Mouse (Mus musculus) stomach, postnatal 0 days (tissue): ENCODE results near the gene Cd200r1.

Source experiments
- CTCF ChIP-seq: IDR thresholded peaks from 2 replicates; pipeline ENCODE4 v1.5.1; 2016; ENCODE audit warnings: antibody characterized with exemption, low read depth, mild to moderate bottlenecking, moderate library complexity
- EP300 ChIP-seq: optimal IDR thresholded peaks from 2 replicates; pipeline ENCODE3; 2016; ENCODE audit warnings: antibody characterized with exemption

DNA sequence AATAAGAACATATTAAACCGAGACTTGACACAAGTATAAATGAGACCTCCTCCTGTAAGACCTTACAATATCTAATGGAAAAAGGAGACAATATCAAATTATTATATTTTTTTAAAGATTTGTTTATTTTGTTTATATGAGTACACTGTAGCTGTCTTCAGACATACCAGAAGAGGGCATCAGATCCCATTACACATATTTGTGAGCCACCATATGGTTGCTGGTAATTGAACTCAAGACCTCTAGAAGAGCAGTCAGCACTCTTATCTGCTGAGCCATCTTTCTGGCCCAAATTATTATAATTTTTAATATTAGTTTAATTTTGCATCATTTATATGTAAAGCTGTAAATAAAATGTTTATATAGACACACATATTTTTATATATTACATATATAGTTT is 22.8 kb upstream of the Cd200r1 start:
- no peak for TF ChIP-seq EP300
- peak; percentile 34 for TF ChIP-seq CTCF
